Mouse (Mus musculus) liver, adult 2 months (tissue): ENCODE results near the gene Ehmt2.

Experiments used
- CTCF ChIP-seq: fragments of 200-500 bp; IDR thresholded peaks from 2 replicates; pipeline ENCODE4 v1.5.1; 2011; ENCODE audit warnings: low read depth, low read length, control low read depth
- POLR2A ChIP-seq: fragments of 200-500 bp; IDR thresholded peaks from 2 replicates; pipeline ENCODE4 v1.6.1; 2011; ENCODE audit warnings: low read length, control low read depth; ENCODE audit not compliant: insufficient read depth; ENCODE audit errors: extremely low read depth

DNA sequence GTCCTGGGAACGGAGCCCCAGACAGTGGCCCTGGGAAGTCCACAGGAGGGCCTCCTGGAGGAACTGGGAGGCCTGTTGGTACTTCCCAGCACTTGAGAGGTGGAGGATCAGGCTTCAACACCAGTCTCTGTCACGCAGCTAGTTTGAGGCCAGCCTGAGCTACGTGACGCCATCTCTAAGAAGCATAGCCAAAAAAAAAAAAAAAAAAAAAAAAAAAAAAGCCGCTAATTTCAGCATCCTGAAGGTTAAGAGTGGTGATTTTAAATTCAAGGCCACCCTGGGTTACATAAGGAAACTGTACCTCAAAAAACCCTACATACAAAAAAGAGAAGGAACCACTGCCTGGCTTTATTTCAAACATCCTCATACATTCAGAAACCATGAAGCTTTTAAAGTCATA is 26.0 kb downstream of the Ehmt2 start:
- TF ChIP-seq POLR2A = no peak
- TF ChIP-seq CTCF = no peak
